Mouse (Mus musculus) left cerebral cortex, adult 18-20 months (tissue): ENCODE measurements at regions not wholly inside any gene's neighbourhood (a gene's known extent, or its start where the extent isn't known, plus 50 kb on each side); places are given as distances from the start of the nearest gene placed in this dataset.

Source experiments
- DNase-seq, 2 experiments: peaks; one replicate each; pipeline ENCODE4 v3.0.0; 2021 to 2022; ENCODE audit warnings: low spot score in 2 of 2, mixed read lengths in 1 of 2

GRCm38 (mm10) chr8:93689832-93690471 lies 119.8 kb upstream of the Gnao1 start:
- no peak for DNase-seq

GRCm38 (mm10) chr8:93691375-93691774 lies 118.4 kb upstream of the Gnao1 start:
- DNase-seq: no peak

DNA sequence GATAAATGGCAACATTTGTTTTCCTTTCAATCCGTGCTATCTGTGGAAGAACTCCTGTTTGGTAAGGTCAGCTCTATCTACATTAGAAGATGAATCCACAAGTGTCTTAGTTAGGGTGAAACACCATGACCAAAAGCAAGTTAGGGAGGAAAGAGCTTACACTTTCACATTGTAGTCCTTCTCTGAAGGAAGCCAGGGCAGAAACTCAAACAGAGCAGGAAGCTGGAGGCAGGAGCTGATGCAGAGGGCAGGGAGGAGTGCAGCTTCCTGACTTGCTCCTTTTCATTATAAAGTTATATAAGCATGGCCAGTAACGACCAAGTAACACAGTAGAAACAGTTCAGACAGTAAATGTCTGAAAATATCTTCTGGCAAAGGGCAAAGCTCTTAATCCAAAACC lies 117.9 kb upstream of the Gnao1 start:
- no peak for DNase-seq

- DNase-seq: no peak
These were observed 112.6 kb upstream of the Gnao1 start for GRCm38 (mm10) chr8:93697206-93697605.

DNA sequence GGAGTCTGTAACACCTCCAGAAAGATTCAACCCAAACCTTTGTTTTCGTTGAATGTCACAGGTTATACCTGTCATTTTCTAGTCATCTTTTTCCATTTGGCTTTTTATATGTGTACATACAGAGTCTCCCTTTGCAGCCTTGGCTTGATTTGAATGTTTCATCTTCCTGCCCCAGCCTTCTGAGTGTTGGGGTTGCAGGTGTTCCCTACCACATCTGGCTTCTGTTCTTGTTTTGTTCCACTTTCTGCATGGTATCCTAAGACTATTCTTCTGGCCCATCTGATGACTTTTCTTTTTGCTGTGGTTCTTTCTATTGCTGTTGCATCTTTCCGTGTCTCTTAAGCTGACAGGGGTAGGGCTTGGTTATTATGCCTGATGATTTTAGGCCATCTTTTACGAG lies 111.3 kb upstream of the Gnao1 start:
- no peak for DNase-seq

DNA sequence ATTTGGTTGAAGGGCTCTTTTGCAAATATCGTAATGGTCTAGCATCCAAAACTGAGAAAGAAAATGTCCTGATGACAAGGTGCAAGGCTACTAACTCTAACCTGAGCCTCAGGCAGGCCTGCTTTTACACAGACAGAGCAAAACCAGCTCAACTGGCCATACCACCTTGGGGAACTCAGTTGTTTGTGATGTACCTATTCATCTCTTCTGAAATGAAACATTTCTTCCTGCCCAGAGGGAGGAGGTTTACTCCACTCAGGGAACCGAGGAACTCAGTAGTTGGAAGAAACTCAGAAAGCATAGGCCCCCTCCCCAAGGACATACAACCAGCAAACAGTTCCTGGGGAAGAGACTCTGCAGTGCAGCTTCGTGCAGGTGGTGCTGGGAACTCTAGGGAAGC lies 108.4 kb upstream of the Gnao1 start:
- DNase-seq: no peak

DNA sequence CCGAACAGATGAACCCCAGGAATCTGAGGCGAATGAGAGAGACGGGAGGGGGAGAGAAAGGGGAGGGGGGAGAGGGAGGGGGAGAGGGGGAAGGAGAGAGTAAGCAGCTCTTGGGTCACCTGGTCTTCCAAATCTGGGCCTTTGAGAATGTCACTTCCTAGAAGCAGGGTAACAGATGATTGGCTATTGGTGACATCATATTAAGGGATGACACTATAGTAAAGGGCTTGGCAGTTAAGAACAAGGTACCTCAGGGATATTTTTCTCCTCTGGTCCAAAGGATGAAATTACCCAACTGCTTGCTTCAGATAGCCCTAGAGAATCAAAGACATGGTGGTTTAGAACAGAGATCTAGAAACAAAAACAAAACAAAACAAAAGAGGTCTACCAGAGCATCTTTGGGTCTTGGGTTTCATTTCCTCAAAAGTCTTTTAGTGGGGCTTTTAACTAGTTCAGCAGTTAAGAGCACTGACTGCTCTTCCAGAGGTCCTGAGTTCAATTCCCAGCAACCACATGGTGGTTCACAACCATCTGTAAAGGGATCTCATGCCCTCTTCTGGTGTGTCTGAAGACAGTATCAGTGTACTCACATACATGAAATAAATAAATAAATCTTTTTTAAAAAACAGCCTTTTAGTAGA lies 97.6 kb upstream of the Gnao1 start:
- no peak for DNase-seq

DNA sequence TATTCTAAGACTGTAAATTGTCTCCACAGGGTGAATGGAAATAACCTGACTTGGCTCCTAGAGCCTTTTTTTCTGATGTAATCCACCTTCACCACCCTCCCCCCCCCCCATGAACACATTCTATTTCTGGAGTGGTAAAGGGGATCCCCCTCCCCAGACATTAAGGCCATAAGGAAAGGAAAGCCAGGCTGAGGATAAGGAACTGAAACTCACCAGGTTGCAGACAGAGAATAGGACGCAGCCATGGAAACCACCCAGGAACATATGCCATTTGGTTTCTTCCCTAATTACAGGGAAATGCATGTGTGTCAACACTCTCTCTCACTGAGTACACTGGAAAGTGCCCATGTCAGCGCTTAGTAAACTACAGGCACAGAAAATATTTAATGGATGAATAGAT lies 96.5 kb upstream of the Gnao1 start:
- DNase-seq: no peak

DNA sequence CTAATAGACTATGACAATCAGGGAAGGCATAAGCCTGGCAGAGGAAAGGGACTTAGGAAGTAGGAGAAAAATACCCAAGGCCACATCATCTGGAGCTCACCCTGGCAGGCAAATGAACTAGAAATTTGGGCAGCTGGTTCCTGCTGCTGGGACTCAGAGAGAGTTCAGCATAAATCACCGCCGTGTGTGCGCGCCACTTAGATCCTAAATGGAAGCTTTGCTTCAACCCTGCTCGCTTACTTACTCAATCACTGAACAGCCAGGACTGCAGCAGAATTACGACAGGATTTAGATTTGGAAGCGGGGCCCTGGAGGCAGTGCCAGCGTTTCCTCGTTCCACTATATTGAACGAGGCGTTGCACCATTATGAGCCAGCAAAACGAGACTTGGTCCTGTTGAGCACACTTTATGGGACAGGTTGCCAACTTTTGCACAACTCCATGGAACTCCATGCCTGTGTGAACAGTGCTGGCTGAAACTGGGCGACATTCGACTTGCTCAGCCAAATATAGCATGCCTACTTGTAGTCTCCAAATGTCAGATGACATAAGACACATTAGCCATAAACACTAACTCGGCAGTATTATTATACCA lies 84.8 kb upstream of the Gnao1 start:
- DNase-seq: no peak

DNA sequence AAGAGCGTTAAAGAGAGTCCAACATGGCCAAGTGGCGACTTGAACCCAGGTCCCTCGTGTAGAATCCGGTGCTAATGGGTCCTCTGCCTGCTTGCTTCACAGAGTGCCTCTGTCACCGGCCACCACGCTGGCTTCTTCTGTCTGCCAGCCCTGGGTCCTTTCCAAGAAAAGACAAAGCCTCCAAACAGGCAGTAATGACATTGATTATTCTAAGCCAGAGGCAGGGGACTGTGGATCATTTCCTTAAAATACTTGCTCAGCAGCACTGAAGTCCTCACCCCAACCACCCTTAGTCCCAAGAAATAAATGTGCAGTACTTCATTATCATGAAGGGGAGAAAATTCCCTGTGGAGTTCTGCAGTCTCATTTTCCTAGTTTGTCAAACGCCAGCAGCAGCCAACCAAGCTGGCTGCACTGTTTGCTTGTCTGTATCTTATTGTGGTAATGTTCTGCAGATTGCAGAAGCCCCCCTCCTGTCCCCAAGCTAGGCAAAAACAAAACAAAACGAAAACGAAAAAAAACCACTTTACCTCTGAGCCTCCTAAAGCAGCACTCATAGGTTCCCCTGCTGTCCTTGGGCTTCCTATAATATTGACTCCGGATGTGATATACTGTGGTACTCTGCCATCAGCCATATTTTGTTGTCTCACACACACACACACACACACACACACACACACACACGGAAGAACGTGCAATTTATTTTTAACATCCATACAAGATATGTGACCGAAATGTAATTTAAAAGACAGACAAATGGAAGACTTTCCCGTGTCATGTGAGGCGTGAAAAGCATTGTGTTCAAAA lies 80.4 kb upstream of the Gnao1 start:
- DNase-seq: peak; percentile 17 to 29

DNA sequence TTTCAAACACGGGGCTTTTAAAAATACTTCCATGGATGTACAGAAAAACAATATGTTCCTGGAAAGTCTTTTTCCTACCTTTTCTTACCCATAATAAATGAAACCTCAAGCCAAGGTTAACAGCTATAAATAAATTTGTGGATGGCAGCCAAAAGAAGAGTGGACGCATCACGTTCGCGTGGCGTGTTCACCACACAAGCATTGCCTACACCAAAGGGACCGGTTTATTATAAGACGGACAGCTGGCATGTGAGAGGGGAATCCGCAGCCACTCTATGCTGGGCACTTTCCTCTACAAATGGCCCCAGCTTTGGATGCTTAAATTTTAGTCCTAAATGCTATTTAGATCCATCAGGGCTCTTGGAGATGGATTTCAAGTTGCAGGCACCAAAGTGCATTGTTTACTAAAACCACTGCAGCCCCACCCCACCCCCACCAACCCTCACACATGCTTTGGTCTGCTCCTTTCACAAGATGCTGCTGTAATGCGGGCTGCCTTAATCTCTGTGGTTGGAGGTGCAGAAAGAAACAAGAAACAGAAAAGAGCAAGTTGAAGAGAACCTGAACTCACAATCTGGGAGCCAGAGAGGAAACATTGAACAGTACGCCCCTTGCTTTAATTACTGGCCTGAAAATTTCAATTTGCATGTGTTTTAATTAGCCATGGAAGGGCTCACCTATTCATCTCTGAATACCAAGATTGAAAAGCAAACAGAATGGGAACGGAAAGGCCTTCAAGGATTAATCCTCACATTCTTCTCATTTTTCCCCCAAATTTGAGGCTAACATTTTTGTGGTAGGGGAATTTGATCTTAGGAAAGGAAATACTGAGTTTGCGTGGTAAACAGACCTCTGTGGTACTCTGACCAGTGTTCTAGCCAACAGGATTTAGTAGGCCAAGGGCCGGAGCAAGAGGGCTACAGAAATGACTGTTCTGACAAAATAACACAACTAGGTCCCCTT lies 78.7 kb upstream of the Gnao1 start:
- no peak for DNase-seq

DNA sequence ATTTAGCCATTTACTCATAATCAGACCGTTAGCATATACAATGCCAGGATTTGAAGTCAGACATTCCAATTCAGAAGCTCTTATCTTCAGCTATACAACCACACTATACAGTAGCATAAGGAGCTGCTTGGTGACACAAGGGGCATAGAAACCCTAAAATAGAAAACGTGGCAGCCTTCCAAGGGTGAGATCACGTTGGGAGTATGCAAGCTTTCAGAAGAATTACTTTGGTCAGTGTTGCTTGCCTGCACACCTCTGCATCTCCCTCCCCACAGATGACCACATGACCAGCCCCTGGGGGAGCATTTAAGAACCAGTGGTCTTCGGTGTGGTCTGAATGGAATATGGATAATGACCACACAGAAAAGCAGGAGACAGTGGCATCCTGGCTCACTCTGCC lies 74.9 kb upstream of the Gnao1 start:
- no peak for DNase-seq

- no peak for DNase-seq
These were observed 69.5 kb upstream of the Gnao1 start for GRCm38 (mm10) chr8:93740281-93740680.

DNA sequence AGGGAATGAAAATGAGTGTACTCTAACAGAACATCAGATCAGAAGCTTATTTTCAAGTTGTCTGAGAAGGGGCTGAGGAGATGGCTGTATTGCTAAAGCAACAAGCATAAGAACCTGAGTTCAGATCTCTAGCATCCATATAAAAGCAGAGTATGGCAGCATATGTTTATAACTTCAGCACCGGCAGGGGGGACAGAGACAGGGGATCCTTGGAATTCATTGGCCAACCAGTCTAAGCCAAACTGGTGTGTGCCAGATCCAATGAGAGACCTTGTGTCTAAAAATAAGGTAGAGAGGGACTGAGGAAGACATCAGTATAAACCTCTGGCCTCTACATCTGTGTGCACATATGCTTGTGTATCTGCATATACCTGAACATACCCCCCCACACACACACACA lies 61.0 kb upstream of the Gnao1 start:
- DNase-seq: no peak

GRCm38 (mm10) chr8:93750921-93751320 lies 58.8 kb upstream of the Gnao1 start:
- no peak for DNase-seq

- no peak for DNase-seq
These were observed 53.8 kb upstream of the Gnao1 start for GRCm38 (mm10) chr8:93755981-93756380.
